Mouse (Mus musculus) embryonic facial prominence, embryonic 13.5 days (tissue): ENCODE measurements around the gene Ippk. TPM values are rescaled to one million over a fixed set of nuclear protein-coding genes. Genes with fewer than 3 reads are reported as not detected.

Source experiments
- ATAC-seq: fragments of 200-750 bp; cut with Nextera tagmentation; 2 replicates; pipeline ENCODE4 v1.8.0; 2017; ENCODE audit warnings: low read depth; ENCODE audit not compliant: insufficient number of reproducible peaks, insufficient read depth, low FRiP score, low TSS enrichment
- H3K27ac ChIP-seq: fragments of 300-500 bp; sonication (generic); 2 replicates; pipeline ENCODE4 v1.5.1; 2015; ENCODE audit warnings: moderate library complexity, mild to moderate bottlenecking, inconsistent platforms
- H3K27me3 ChIP-seq: fragments of 300-500 bp; sonication (generic); 2 replicates; pipeline ENCODE4 v1.6.1; 2015; ENCODE audit warnings: mild to moderate bottlenecking, inconsistent platforms
- H3K36me3 ChIP-seq: fragments of 300-500 bp; sonication (generic); 2 replicates; pipeline ENCODE4 v1.6.1; 2015; ENCODE audit warnings: mild to moderate bottlenecking, inconsistent platforms
- H3K4me1 ChIP-seq: fragments of 300-500 bp; sonication (generic); 2 replicates; pipeline ENCODE4 v1.6.1; 2015; ENCODE audit warnings: inconsistent platforms
- H3K4me2 ChIP-seq: fragments of 300-500 bp; sonication (generic); 2 replicates; pipeline ENCODE4 v1.6.1; 2015; ENCODE audit warnings: moderate library complexity, mild to moderate bottlenecking, inconsistent platforms
- H3K4me3 ChIP-seq: fragments of 300-500 bp; sonication (generic); 2 replicates; pipeline ENCODE4 v1.5.1; 2015; ENCODE audit warnings: mild to moderate bottlenecking, inconsistent platforms
- H3K9ac ChIP-seq: fragments of 300-500 bp; sonication (generic); 2 replicates; pipeline ENCODE4 v1.6.1; 2015; ENCODE audit warnings: mild to moderate bottlenecking, inconsistent platforms
- H3K9me3 ChIP-seq: fragments of 300-500 bp; sonication (generic); 2 replicates; pipeline ENCODE4 v1.6.1; 2016; ENCODE audit warnings: inconsistent platforms
- WGBS: fragments of 180-500 bp; shearing (Covaris S2); methylation state at CpG from one replicate; pipeline ENCODE4 v1.1.7; 2015; ENCODE audit warnings: mixed read lengths; 5-methylcytosine and 5-hydroxymethylcytosine counted together
- polyA plus RNA-seq: library from polyadenylated mRNA; unstranded; fragments of >200 nt; fragmentation: Nextera tagmentation; extraction: Ambion mirVana; gene quantifications from 2 replicates; pipeline ENCODE4 v1.2.1, GENCODE M21; 2015

The Ippk gene
- polyA plus RNA-seq, 1 experiment from 2014 or later, result 14.4 TPM

- no peaks in the 10 kb centered on the region for H3K36me3 ChIP-seq
- peaks cover 5% of the 10 kb centered on the region; the same call in 1 of the 2 replicates for H3K4me1 ChIP-seq
- H3K9me3 ChIP-seq, result no peaks in the 10 kb centered on the region
- H3K9ac ChIP-seq, result no peak within 1 kb of the TSS
- H3K4me3 ChIP-seq, result no peak within 1 kb of the TSS
- 67% methylated on average over 6 of the region's 6 CpGs for WGBS
- no peak for ATAC-seq
- no peaks in the 10 kb centered on the region for H3K27me3 ChIP-seq
- H3K27ac ChIP-seq, result no peak within 1 kb of the TSS
- H3K4me2 ChIP-seq, result no peak within 1 kb of the TSS
Measured at GRCm38 (mm10) chr13:49492376-49493368, 71.6 kb downstream of the Ippk start, which contains the start of gene Tes3-ps. Gene Tes3-ps (plus strand): TSS chr13:49493318.

DNA sequence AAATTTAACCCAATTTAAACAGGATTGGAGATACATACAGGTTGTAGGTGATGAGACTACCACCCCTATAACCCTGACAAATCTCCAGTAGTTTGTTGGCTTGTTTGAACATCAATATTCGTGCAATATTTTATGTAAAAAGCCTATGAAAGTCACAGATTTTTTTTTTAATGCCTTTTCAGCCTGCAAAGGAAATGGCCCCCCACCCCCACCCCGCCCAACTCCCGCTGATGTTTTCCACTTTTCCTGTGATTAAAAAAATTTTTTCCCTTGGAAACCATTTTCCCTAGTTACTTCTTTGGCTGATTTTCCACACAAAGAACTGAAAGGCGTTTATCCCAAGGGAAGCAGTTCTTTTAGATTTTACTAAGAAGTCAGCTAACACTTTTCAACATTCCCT, 83.5 kb downstream of the Ippk start, which contains the start of gene Ecm2:
TSS of gene Ecm2 (plus strand) at position 301 of the 400 bp plus-strand sequence.
- peaks cover 6% of the 10 kb centered on the region; the same call in 1 of the 2 replicates for H3K4me1 ChIP-seq
- H3K4me2 ChIP-seq, result no peak within 1 kb of the TSS
- 60% methylated on average over 4 of the region's 4 CpGs for WGBS
- H3K4me3 ChIP-seq, result no peak within 1 kb of the TSS
- no peaks in the 10 kb centered on the region for H3K27me3 ChIP-seq
- no peaks in the 10 kb centered on the region for H3K36me3 ChIP-seq
- ATAC-seq, result no peak
- H3K27ac ChIP-seq, result no peak within 1 kb of the TSS
- no peak within 1 kb of the TSS for H3K9ac ChIP-seq
- H3K9me3 ChIP-seq, result no peaks in the 10 kb centered on the region

DNA sequence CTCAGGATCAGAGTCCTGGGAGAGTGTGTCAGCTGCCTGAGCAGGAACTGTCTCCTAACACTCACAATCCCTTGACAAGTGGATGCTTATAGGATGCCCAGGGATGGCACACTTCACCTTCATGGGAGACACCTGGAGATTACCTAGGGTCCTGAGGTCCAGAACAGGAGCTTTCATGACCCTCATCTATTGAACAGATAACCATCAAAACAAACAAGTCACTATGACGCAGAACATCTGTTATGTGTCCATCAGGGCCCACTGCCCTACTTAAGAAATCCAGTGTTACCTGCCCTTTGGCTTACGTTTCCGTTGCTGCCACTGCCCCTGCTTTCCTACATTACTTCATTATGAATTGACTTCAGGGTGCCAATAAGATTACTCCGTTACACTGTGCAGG, 84.7 kb downstream of the Ippk start:
- no peak for ATAC-seq
- Histone ChIP-seq H3K4me1 (peaks cover 6% of the 10 kb centered on the region; the same call in 1 of the 2 replicates), H3K9me3 (no peaks in the 10 kb centered on the region), H3K36me3 (no peaks in the 10 kb centered on the region), H3K9ac (no peak overlapping the region), H3K4me2 (no peak overlapping the region), H3K27me3 (no peaks in the 10 kb centered on the region), H3K4me3 (no peak overlapping the region), H3K27ac (no peak overlapping the region)
- 68% methylated on average over 4 of the region's 4 CpGs for WGBS

DNA sequence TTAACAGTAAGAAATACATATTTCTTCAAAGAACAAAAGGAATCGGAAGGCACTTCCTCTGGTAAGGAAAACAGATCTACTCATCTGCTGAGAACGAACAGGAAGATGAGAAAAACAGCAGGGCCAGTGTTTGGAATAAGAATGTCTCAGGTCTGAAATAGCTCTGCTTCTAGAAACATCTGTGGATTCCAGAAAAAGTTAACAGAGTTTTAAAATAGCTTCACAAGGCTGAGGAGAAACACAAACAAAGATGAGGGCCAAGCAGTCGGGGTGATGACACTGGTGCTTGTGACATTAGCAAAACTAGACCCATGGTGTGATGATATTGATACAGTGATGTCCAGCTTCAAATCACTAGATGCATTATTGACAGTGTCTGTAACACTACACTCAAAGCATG, 86.1 kb downstream of the Ippk start:
- WGBS, result 60% methylated on average over 3 of the region's 3 CpGs
- H3K4me2 ChIP-seq, result no peak overlapping the region
- no peak overlapping the region for H3K27ac ChIP-seq
- no peaks in the 10 kb centered on the region for H3K9me3 ChIP-seq
- no peaks in the 10 kb centered on the region for H3K27me3 ChIP-seq
- no peaks in the 10 kb centered on the region for H3K36me3 ChIP-seq
- no peak overlapping the region for H3K9ac ChIP-seq
- no peak overlapping the region for H3K4me3 ChIP-seq
- H3K4me1 ChIP-seq, result peaks cover 6% of the 10 kb centered on the region; the same call in 1 of the 2 replicates
- no peak for ATAC-seq

Other genes with a start within 250 kb of the Ippk start
- gene Ninj1, start 233.8 kb upstream of the Ippk start, polyA plus RNA-seq, result 44.9 and 48.0 TPM in 2 replicates
- gene Card19, start 205.2 kb upstream of the Ippk start, polyA plus RNA-seq, result 65.2 and 66.4 TPM in 2 replicates
- gene Susd3, start 172.5 kb upstream of the Ippk start, polyA plus RNA-seq, result 1.5 and 2.8 TPM in 2 replicates
- gene Fgd3, start 100.9 kb upstream of the Ippk start, polyA plus RNA-seq, result 0.55 and 1.00 TPM in 2 replicates
- gene Bicd2, start 79.7 kb upstream of the Ippk start, polyA plus RNA-seq, result 33.1 and 35.0 TPM in 2 replicates
- gene Tes3-ps, start 72.1 kb downstream of the Ippk start, polyA plus RNA-seq, result 1.4 and 2.7 TPM in 2 replicates
- gene Ecm2, start 83.6 kb downstream of the Ippk start, polyA plus RNA-seq, result 1.3 and 1.4 TPM in 2 replicates
- 62.9 and 89.3 TPM in 2 replicates for gene Aspn, start 123.2 kb downstream of the Ippk start, polyA plus RNA-seq
- gene Omd, start 161.2 kb downstream of the Ippk start, polyA plus RNA-seq, result 14.6 and 18.8 TPM in 2 replicates
- 90.4 and 112 TPM in 2 replicates for gene Ogn, start 186.8 kb downstream of the Ippk start, polyA plus RNA-seq
- gene Cenpp, start 231.5 kb downstream of the Ippk start, polyA plus RNA-seq, result 27.2 and 29.4 TPM in 2 replicates
- gene Nol8, start 231.8 kb downstream of the Ippk start, polyA plus RNA-seq, result 17.1 and 17.5 TPM in 2 replicates